Mouse (Mus musculus): ENCODE measurements around the gene Pin1.
"Not testable (repeated sequence)": the region's sequence is repeated elsewhere in the genome, so short reads cannot be mapped to it uniquely, and the experiment has no call there.

Pin1 gene

DNA sequence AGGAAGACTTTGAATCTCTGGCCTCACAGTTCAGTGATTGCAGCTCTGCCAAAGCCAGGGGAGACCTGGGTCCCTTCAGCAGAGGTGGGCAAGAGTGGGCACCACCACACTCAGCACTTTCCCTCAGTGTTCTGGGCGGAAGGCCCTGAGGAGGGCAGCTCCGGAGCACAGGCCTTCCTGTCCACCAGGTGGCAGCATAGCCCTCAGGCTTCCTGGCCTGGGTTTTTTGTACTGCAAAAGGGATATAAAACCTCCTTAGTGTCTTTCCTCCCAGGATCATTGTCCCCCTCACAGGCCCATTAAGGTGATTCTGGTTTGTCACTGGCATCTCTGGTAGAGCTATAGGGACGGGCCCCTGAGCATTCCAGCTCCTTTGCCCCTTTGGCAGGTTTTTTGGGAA is 10.4 kb downstream of the Pin1 start:
- DNase-seq, result peak; percentile 91 to 93

DNA sequence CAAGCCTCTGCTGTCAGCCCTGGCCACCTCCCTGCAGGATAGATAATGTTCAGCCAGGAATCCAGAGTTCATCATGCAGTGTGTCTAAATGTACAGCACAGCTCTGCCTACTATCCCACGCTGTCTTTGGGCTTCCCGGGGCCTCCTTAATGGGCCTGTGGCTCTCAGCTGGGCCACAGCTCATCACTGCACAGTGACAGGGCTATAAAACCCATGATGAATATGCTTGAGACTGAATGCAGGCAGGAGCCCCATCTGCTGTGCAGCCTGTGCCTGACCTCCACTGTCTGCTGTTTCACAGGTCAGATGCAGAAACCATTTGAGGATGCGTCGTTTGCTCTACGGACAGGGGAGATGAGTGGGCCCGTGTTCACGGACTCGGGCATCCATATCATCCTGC is 11.0 kb downstream of the Pin1 start:
- no peak for DNase-seq

- DNase-seq, result peak; percentile 34 to 38
Observed at GRCm38 (mm10) chr9:20663956-20664355, 12.1 kb downstream of the Pin1 start.

DNA sequence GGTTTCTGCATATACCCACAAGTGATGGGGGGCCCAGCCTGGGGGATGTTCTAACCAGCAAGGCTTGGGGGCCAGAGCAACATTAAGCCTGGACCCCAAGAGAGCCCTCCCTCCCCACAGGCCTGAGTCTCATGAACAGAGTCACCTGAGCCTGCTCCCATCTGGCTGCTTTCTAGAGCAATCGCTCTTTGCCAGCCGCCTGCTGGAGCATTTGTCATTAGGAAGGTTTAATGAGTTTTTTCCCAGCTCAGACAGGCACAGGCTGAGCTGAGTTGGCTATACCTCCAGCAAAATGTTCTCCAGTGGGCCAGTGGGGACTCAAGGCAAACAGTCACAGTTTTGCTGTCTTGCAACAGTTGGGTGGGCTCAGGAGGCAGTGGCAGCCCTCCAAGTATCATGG is 12.5 kb downstream of the Pin1 start:
- DNase-seq, result peak; percentile 39 to 42

GRCm38 (mm10) chr9:20664982-20665637 is 13.2 kb downstream of the Pin1 start:
- DNase-seq, result no peak

- DNase-seq, result peak in 1 of 2 experiments; percentile 27
Observed at GRCm38 (mm10) chr9:20665925-20666324, 14.0 kb downstream of the Pin1 start.

DNA sequence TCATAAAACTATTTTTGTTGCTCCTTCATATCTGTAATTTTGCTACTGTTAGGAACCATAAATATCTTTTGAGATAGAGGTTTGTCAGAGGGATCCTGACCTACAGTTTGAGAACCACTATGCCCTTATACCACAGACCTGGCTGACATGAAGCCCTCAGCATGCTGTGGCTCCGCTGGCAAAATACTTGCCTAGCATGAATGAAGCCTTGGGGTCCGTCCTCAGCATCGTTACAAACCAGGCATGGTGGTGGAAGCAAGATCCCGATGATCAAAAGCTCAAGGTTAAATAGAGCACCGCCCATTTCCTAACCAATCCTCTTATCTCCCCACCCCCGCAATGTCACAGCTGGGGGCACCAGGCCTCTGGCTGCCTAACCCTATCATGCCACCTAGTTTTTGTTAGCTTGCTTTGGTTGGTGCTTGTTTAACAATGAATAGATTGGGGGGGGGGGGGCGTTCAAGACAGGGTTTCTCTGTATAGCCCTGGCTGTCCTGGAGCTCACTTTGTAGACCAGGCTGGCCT is 14.7 kb downstream of the Pin1 start:
- DNase-seq, result peak in 1 of 2 experiments; percentile 15

DNA sequence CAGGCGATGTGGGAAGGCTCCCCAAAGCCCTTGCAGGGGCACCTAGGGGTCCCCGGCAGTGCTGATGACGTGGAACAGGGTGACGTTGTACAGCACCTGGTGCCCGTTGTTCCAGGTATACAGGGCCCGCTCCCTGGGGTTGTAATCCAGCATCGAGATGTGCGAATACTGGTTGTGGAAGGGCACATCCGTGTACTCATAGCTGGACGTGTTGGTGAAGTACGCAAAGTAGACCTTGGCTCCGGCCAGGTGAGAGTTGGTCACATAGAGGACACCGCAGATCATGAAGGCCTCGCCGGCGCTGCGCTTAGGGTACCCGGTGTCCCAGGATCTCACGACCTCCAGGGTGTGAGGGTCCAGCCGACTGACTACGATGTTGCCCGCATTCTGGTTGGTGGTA is 16.2 kb downstream of the Pin1 start:
- DNase-seq, result no peak

- DNase-seq, result peak in 1 of 2 experiments; percentile 22
Observed at GRCm38 (mm10) chr9:20672047-20672446, 20.2 kb downstream of the Pin1 start.

- no peak for DNase-seq
Observed at GRCm38 (mm10) chr9:20677892-20678291, 26.0 kb downstream of the Pin1 start.

GRCm38 (mm10) chr9:20680378-20680958 is 28.6 kb downstream of the Pin1 start:
- DNase-seq, result no peak

DNA sequence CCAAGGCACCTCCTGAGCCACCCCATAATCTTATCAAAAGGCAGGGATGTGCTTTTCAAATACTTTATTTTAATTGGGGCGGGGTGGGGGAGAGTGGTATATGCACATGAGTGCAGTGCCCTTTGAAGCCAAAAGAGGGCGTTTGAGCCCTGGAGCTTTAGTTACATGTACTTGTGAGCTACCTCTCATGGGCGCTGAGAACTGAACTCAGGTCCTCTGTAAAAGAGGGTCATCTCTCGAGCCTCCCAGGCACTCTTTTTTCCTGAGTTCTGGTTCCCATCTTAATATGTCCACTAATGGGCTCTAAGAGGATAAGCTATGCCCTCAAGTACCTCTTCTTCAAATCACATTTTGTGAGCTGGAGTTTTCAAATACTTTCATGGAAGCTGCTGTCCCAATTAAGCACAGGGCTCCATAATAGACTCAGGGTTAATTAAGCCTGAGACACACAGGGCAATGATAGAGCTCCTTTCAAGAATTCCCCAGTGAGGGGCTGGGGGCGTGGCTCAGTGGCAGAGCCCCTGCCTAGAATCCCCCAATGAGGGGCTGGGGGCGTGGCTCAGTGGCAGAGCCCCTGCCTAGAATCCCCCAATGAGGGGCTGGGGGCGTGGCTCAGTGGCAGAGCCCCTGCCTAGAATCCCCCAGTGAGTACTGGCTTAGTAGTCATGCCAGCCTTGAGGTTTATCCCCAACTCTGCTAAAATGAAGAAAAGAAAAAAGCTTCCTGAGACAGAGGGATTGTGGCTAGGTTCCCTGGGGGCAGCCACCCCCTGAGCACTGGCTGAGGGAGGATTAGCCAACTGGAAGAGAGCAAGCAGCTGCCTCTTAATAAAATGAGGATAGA is 29.9 kb downstream of the Pin1 start:
- DNase-seq, result peak in 1 of 2 experiments; percentile 45

GRCm38 (mm10) chr9:20682389-20682722 is 30.5 kb downstream of the Pin1 start:
- DNase-seq, result peak in 1 of 2 experiments; percentile 59

- DNase-seq, result peak; percentile 41 to 42
Observed at GRCm38 (mm10) chr9:20685081-20685861, 33.4 kb downstream of the Pin1 start.

- DNase-seq, result no peak
Observed at GRCm38 (mm10) chr9:20689403-20689802, 37.5 kb downstream of the Pin1 start.

GRCm38 (mm10) chr9:20689913-20690312 is 38.0 kb downstream of the Pin1 start:
- no peak for DNase-seq

GRCm38 (mm10) chr9:20690449-20690848 is 38.6 kb downstream of the Pin1 start:
- not testable (repeated sequence) for DNase-seq

DNA sequence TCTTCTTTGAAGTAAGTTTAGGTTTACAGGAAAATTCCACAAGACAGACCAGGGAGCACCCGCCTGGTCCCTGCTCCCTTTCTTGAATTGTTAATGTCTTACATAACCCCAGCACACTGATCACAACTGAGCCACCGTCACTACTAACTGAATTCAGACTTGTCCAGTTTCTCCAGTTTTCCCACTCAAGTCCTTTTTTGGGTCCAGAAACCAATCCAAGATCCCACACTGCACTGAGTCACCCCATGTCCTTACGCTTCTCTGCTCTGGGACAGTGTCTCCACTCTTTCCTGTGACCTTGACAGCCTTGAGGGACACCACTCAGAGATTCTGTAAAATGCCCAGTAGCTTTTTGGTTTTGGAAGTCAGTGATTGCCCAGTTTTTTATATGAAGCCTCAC is 41.0 kb downstream of the Pin1 start:
- no peak for DNase-seq

DNA sequence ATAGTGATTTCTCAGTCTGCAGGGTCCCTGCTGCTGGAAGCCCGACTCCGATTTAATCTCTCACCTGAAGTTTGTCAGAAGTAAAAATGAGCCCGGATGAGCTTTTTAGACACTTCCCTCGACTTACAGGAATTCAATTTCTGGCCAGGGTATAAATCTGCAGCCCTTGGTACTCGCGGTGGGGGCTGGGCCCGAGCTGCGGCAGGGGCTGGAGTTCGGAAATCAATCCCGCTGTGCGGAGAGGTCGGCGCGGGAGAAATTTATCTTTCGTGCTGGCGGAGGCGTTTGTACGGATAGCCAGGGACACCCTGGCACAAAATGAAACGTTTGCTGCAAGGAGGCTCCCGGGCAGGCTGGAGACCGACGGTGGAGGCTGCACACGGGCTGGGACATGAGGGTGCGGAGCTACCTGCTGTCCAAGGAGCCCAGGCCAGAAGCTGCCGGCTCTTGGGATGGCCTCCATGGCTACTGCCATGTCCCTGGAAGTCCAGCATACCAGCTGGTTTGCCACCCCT is 42.9 kb downstream of the Pin1 start:
- DNase-seq, result peak; percentile 42

- no peak for DNase-seq
Observed at GRCm38 (mm10) chr9:20696107-20696712, 44.3 kb downstream of the Pin1 start.

DNA sequence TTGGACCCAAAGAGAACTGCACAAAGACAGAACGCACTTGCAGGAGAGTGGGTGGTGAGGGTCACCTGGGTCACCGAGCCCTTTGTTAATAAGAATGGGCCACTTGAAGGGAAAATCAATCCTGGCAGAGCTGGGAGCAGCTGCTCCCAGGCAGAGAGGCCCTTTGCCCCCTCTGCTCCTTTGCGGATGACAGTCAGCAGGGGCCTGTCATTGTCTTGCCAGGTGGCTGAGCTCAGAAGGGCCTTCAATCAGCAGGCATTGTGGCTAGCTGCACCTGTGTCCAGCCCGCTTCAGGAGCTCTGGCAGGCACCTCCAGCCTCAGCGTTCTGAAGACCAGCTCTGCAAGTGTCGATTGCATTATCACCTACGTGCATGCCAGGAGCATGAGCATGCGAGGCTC is 45.6 kb downstream of the Pin1 start:
- DNase-seq, result peak; percentile 12 to 17

DNA sequence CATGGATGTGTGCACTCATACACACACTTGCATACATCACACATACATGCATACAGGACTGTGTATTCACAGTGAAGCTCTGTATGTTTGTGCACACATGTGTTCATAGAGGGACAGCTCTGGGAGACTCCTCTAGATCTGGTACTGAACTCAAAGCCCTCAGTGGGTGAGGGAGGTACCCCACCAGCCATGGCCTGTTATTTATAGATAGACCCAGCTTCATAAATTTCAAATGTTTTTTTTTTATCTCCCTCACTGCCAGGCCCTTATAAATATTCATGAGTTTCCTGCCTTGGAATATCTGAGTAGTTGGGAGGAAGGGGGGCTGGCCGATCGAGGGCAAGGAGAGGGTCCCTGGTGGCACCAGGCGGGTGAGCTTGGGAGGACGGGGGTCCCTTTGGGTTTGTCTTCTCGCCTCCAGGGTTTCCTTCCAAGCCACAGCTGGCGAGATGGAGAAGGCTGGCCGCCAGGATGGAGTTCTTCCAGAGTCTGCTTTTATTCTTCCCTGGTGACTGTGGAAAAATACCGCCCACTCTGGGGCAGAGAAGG is 52.0 kb downstream of the Pin1 start:
- DNase-seq, result peak; percentile 27 to 34

Data from cerebellum, postnatal 10 days (tissue).